In genomic region chr5:9040665-9041215, GRCm38 (mm10) we compare ENCODE assay signal across 30 mouse cellular contexts. TPM values are rescaled to one million over a fixed set of nuclear protein-coding genes. Genes with fewer than 3 reads are reported as not detected.
A peak's percentile ranks its signal among the peaks of the same experiment; 100 is the strongest.
DNase-seq lines count a peak whose midpoint lies in the region; ATAC-seq and TF ChIP-seq lines count a peak whose summit lies in the region.
"Had no signal": no experiment of that assay in that cellular context is flagged by ENCODE, and none has a peak within 500 bp of the region (broad histone marks: within the 10 kb centered on the region; RNA-seq: fewer than 3 reads in every experiment).

No protein-coding gene starts in this region.

- no peak overlapping the region for H3K4me2 ChIP-seq in intestine, embryonic 14.5 days (ENCODE audit: low read length)
- H3K4me2 ChIP-seq in intestine, postnatal 0 days (replicated peaks; ENCODE audit: low read depth): no peak overlapping the region
- no peak overlapping the region for H3K4me2 ChIP-seq in liver, embryonic 11.5 days
- H3K4me2 ChIP-seq in liver, embryonic 16.5 days (ENCODE audit: low read depth, low read length): no peak overlapping the region
- no peak overlapping the region for H3K4me2 ChIP-seq in stomach, postnatal 0 days (replicated peaks; ENCODE audit: low read depth)
- H3K4me2 ChIP-seq: embryonic facial prominence, embryonic 13.5 days; forebrain, embryonic 12.5 days; heart, embryonic 15.5 days; hindbrain, embryonic 12.5 days; kidney, embryonic 15.5 days; limb, embryonic 12.5 days; lung, embryonic 14.5 days; midbrain, embryonic 12.5 days; neural tube, embryonic 13.5 days had no signal

- no peaks in the 10 kb centered on the region for H3K27me3 ChIP-seq in intestine, embryonic 14.5 days (replicated peaks; ENCODE audit: control insufficient read depth, insufficient read depth, low read length)
- no peaks in the 10 kb centered on the region for H3K27me3 ChIP-seq in intestine, postnatal 0 days (replicated peaks; ENCODE audit: control insufficient read depth, insufficient read depth, low read length)
- H3K27me3 ChIP-seq in liver, embryonic 11.5 days (replicated peaks; ENCODE audit: control insufficient read depth, insufficient read depth, low read length): no peaks in the 10 kb centered on the region
- no peaks in the 10 kb centered on the region for H3K27me3 ChIP-seq in liver, embryonic 16.5 days (ENCODE audit: control insufficient read depth, insufficient read depth, low read depth, low read length)
- H3K27me3 ChIP-seq in stomach, postnatal 0 days (ENCODE audit: control insufficient read depth, insufficient read depth, low read length): no peaks in the 10 kb centered on the region
- no peaks in the 10 kb centered on the region for H3K27me3 ChIP-seq in hindbrain, embryonic 10.5 days (ENCODE audit: insufficient read depth, poor library complexity, severe bottlenecking)
- H3K27me3 ChIP-seq: embryonic facial prominence, embryonic 13.5 days; forebrain, embryonic 12.5 days; heart, embryonic 15.5 days; hindbrain, embryonic 12.5 days; kidney, embryonic 15.5 days; limb, embryonic 12.5 days; midbrain, embryonic 12.5 days; neural tube, embryonic 13.5 days had no signal

- no peak for DNase-seq in intestine, embryonic 14.5 days (ENCODE audit: low spot score)
- DNase-seq in liver, embryonic 11.5 days (ENCODE audit: low spot score): no peak
- DNase-seq in stomach, postnatal 0 days (ENCODE audit: low spot score): peak; percentile 65
- no peak for DNase-seq in thymus, postnatal 25 days
- no peak for DNase-seq in lung, adult 18-20 months
- DNase-seq in hindbrain, embryonic 10.5 days (ENCODE audit: low spot score): no peak
- DNase-seq: adrenal gland, postnatal 14 days; cerebellum, adult 11-12 months; cerebellum, postnatal 10 days; forebrain, postnatal 0 days; gastrocnemius, postnatal 10 days; kidney, adult 18-20 months; kidney, postnatal 25 days; lung, embryonic 14.5 days; lung, postnatal 14 days; right cerebral cortex, postnatal 4 days; thymus, adult 18-20 months; thymus, postnatal 36 days had no signal

- H3K27ac ChIP-seq in intestine, embryonic 14.5 days (ENCODE audit: low read depth): no peak overlapping the region
- no peak overlapping the region for H3K27ac ChIP-seq in intestine, postnatal 0 days (ENCODE audit: low read depth, low read length)
- no peak overlapping the region for H3K27ac ChIP-seq in liver, embryonic 11.5 days (ENCODE audit: low read depth, low read length)
- H3K27ac ChIP-seq in liver, embryonic 16.5 days (ENCODE audit: low read length): peak overlapping the region; percentile 58
- H3K27ac ChIP-seq in stomach, postnatal 0 days (replicated peaks): no peak overlapping the region
- no peak overlapping the region for H3K27ac ChIP-seq in hindbrain, embryonic 10.5 days
- H3K27ac ChIP-seq: embryonic facial prominence, embryonic 13.5 days; forebrain, embryonic 12.5 days; heart, embryonic 10.5 days; heart, embryonic 15.5 days; hindbrain, embryonic 12.5 days; hindbrain, postnatal 0 days; kidney, embryonic 15.5 days; limb, embryonic 12.5 days; midbrain, embryonic 12.5 days; neural tube, embryonic 13.5 days had no signal

- WGBS in intestine, embryonic 14.5 days: 63% methylated on average over 3 of the region's 3 CpGs
- WGBS in intestine, postnatal 0 days: 41% methylated on average over 3 of the region's 3 CpGs
- WGBS in liver, embryonic 11.5 days: 67% methylated on average over 3 of the region's 3 CpGs
- WGBS in liver, embryonic 16.5 days (ENCODE audit: insufficient replicate concordance): 53% methylated on average over 3 of the region's 3 CpGs
- WGBS in stomach, postnatal 0 days: 53% methylated on average over 3 of the region's 3 CpGs
- 88% methylated on average over 3 of the region's 3 CpGs for WGBS in hindbrain, embryonic 10.5 days

- H3K4me1 ChIP-seq in intestine, embryonic 14.5 days (replicated peaks; ENCODE audit: control insufficient read depth, insufficient read depth, low read length): no peaks in the 10 kb centered on the region
- no peaks in the 10 kb centered on the region for H3K4me1 ChIP-seq in intestine, postnatal 0 days (replicated peaks; ENCODE audit: control insufficient read depth, insufficient read depth, low read length)
- H3K4me1 ChIP-seq in liver, embryonic 11.5 days (replicated peaks; ENCODE audit: control insufficient read depth, insufficient read depth, low read length): no peaks in the 10 kb centered on the region
- H3K4me1 ChIP-seq in liver, embryonic 16.5 days (ENCODE audit: control insufficient read depth, low read depth, low read length): no peaks in the 10 kb centered on the region; the same call in 1 of the 2 replicates
- no peaks in the 10 kb centered on the region for H3K4me1 ChIP-seq in stomach, postnatal 0 days (replicated peaks; ENCODE audit: control insufficient read depth, insufficient read depth)
- peaks cover 10% of the 10 kb centered on the region; the same call in 1 of the 2 replicates for H3K4me1 ChIP-seq in hindbrain, embryonic 10.5 days (replicated peaks)
- H3K4me1 ChIP-seq: heart, embryonic 10.5 days; heart, embryonic 15.5 days; kidney, embryonic 15.5 days; limb, embryonic 12.5 days; neural tube, embryonic 13.5 days had no signal

- no peaks in the 10 kb centered on the region for H3K9me3 ChIP-seq in intestine, embryonic 14.5 days (ENCODE audit: control insufficient read depth, low read length)
- H3K9me3 ChIP-seq in intestine, postnatal 0 days (ENCODE audit: control insufficient read depth): no peaks in the 10 kb centered on the region
- no peaks in the 10 kb centered on the region for H3K9me3 ChIP-seq in liver, embryonic 11.5 days (ENCODE audit: control insufficient read depth, low read length)
- H3K9me3 ChIP-seq in liver, embryonic 16.5 days (replicated peaks; ENCODE audit: control insufficient read depth, low read length): no peaks in the 10 kb centered on the region
- H3K9me3 ChIP-seq in stomach, postnatal 0 days (ENCODE audit: control insufficient read depth, low read length): no peaks in the 10 kb centered on the region
- 0 out of 2 replicates have a peak, but pooled peaks cover 3% of the 10 kb centered on the region for H3K9me3 ChIP-seq in hindbrain, embryonic 10.5 days
- H3K9me3 ChIP-seq: embryonic facial prominence, embryonic 13.5 days; forebrain, embryonic 12.5 days; heart, embryonic 10.5 days; heart, embryonic 15.5 days; hindbrain, embryonic 12.5 days; kidney, embryonic 15.5 days; limb, embryonic 12.5 days; midbrain, embryonic 12.5 days; neural tube, embryonic 13.5 days had no signal

- ATAC-seq in intestine, embryonic 14.5 days (replicated peaks; ENCODE audit: low FRiP score, low TSS enrichment, low read depth): peak; percentile 65
- ATAC-seq in intestine, postnatal 0 days: no peak
- peak; percentile 26; the same call in 1 of the 2 replicates for ATAC-seq in liver, embryonic 11.5 days (replicated peaks; ENCODE audit: low FRiP score)
- ATAC-seq in liver, embryonic 16.5 days (ENCODE audit: low read depth): peak; percentile 81
- peak; percentile 79 for ATAC-seq in stomach, postnatal 0 days (ENCODE audit: low FRiP score, low TSS enrichment)
- ATAC-seq: forebrain, postnatal 0 days; hindbrain, postnatal 0 days had no signal

- no peak overlapping the region for H3K9ac ChIP-seq in intestine, embryonic 14.5 days (ENCODE audit: low read length)
- no peak overlapping the region for H3K9ac ChIP-seq in intestine, postnatal 0 days (ENCODE audit: low read depth, low read length)
- H3K9ac ChIP-seq in liver, embryonic 11.5 days (ENCODE audit: low read depth, low read length): no peak overlapping the region
- H3K9ac ChIP-seq in liver, embryonic 16.5 days (ENCODE audit: low read depth, low read length): no peak overlapping the region
- no peak overlapping the region for H3K9ac ChIP-seq in stomach, postnatal 0 days (ENCODE audit: low read length)
- H3K9ac ChIP-seq: embryonic facial prominence, embryonic 13.5 days; forebrain, embryonic 12.5 days; forebrain, postnatal 0 days; heart, embryonic 15.5 days; hindbrain, embryonic 12.5 days; kidney, embryonic 15.5 days; limb, embryonic 12.5 days; lung, embryonic 14.5 days; midbrain, embryonic 12.5 days; neural tube, embryonic 13.5 days had no signal

- no peaks in the 10 kb centered on the region for H3K36me3 ChIP-seq in intestine, embryonic 14.5 days (ENCODE audit: control insufficient read depth, insufficient read depth, low read length)
- H3K36me3 ChIP-seq in intestine, postnatal 0 days (ENCODE audit: control insufficient read depth, insufficient read depth): no peaks in the 10 kb centered on the region
- H3K36me3 ChIP-seq in liver, embryonic 11.5 days (ENCODE audit: control insufficient read depth, insufficient read depth, low read length): no peaks in the 10 kb centered on the region
- no peaks in the 10 kb centered on the region for H3K36me3 ChIP-seq in liver, embryonic 16.5 days (ENCODE audit: control insufficient read depth, insufficient read depth)
- no peaks in the 10 kb centered on the region for H3K36me3 ChIP-seq in stomach, postnatal 0 days (ENCODE audit: control insufficient read depth, insufficient read depth, low read length)
- H3K36me3 ChIP-seq in hindbrain, embryonic 10.5 days: no peaks in the 10 kb centered on the region
- H3K36me3 ChIP-seq: embryonic facial prominence, embryonic 13.5 days; forebrain, embryonic 12.5 days; heart, embryonic 10.5 days; heart, embryonic 15.5 days; hindbrain, embryonic 12.5 days; kidney, embryonic 15.5 days; limb, embryonic 12.5 days; midbrain, embryonic 12.5 days; neural tube, embryonic 13.5 days had no signal

- H3K4me3 ChIP-seq in intestine, embryonic 14.5 days (ENCODE audit: low read depth, low read length): no peak overlapping the region
- H3K4me3 ChIP-seq in intestine, postnatal 0 days (ENCODE audit: low read depth, low read length): no peak overlapping the region
- H3K4me3 ChIP-seq in liver, embryonic 11.5 days (ENCODE audit: low read depth, low read length): no peak overlapping the region
- H3K4me3 ChIP-seq in liver, embryonic 16.5 days (ENCODE audit: low read depth, low read length): no peak overlapping the region
- H3K4me3 ChIP-seq in stomach, postnatal 0 days (ENCODE audit: low read depth, low read length): no peak overlapping the region
- H3K4me3 ChIP-seq in hindbrain, embryonic 10.5 days: no peak overlapping the region
- H3K4me3 ChIP-seq: embryonic facial prominence, embryonic 13.5 days; forebrain, embryonic 12.5 days; heart, embryonic 10.5 days; heart, embryonic 15.5 days; hindbrain, embryonic 12.5 days; kidney, embryonic 15.5 days; limb, embryonic 12.5 days; midbrain, embryonic 12.5 days; neural tube, embryonic 13.5 days had no signal

- no peak for TF ChIP-seq CTCF in intestine, postnatal 0 days (IDR thresholded peaks at IDR 0.05; ENCODE audit: low read depth)
- TF ChIP-seq CTCF in stomach, postnatal 0 days (IDR thresholded peaks at IDR 0.05; ENCODE audit: low read depth): no peak

- no peak for TF ChIP-seq EP300 in stomach, postnatal 0 days (optimal IDR thresholded peaks at IDR 0.05)

RNA-seq across cellular contexts. Expression of gene Crot, which starts 43.6 kb away (rescaled TPM):
- polyA plus RNA-seq in intestine, embryonic 14.5 days (2014; fragmentation: Nextera tagmentation; extraction: Ambion mirVana): 41.8 and 48.5 TPM in 2 replicates
- polyA plus RNA-seq in intestine, postnatal 0 days (2015; fragmentation: Nextera tagmentation; extraction: Ambion mirVana): 133 and 135 TPM in 2 replicates
- polyA plus RNA-seq in liver, embryonic 11.5 days (2014; fragmentation: Nextera tagmentation; extraction: Ambion mirVana): 35.6 and 42.6 TPM in 2 replicates
- polyA plus RNA-seq in liver, embryonic 16.5 days (2015; fragmentation: Nextera tagmentation; extraction: Ambion mirVana): 68.8 and 68.9 TPM in 2 replicates
- 95.4 and 99.6 TPM in 2 replicates for polyA plus RNA-seq in stomach, postnatal 0 days (2015; fragmentation: Nextera tagmentation; extraction: Ambion mirVana)
- polyA plus RNA-seq in hindbrain, embryonic 10.5 days (2016; fragmentation: Nextera tagmentation; extraction: Ambion mirVana): 26.4 and 29.4 TPM in 2 replicates

RNA-seq across cellular contexts. Expression of gene Tmem243, which starts 59.7 kb away (rescaled TPM):
- polyA plus RNA-seq in intestine, embryonic 14.5 days (2014; fragmentation: Nextera tagmentation; extraction: Ambion mirVana): 20.6 and 22.4 TPM in 2 replicates
- polyA plus RNA-seq in intestine, postnatal 0 days (2015; fragmentation: Nextera tagmentation; extraction: Ambion mirVana): 116 and 117 TPM in 2 replicates
- 11.8 and 14.3 TPM in 2 replicates for polyA plus RNA-seq in liver, embryonic 11.5 days (2014; fragmentation: Nextera tagmentation; extraction: Ambion mirVana)
- 5.0 and 6.9 TPM in 2 replicates for polyA plus RNA-seq in liver, embryonic 16.5 days (2015; fragmentation: Nextera tagmentation; extraction: Ambion mirVana)
- 19.7 and 20.1 TPM in 2 replicates for polyA plus RNA-seq in stomach, postnatal 0 days (2015; fragmentation: Nextera tagmentation; extraction: Ambion mirVana)
- polyA plus RNA-seq in hindbrain, embryonic 10.5 days (2016; fragmentation: Nextera tagmentation; extraction: Ambion mirVana): 23.3 and 24.4 TPM in 2 replicates
